Comparison of ENCODE assay signal across 8 mouse cellular contexts in genomic region chr8:126596721-126597120, GRCm38 (mm10). TPM values are rescaled to one million over a fixed set of nuclear protein-coding genes. Genes with fewer than 3 reads are reported as not detected.
DNase-seq lines count a peak whose midpoint lies in the region; ATAC-seq and TF ChIP-seq lines count a peak whose summit lies in the region.

No protein-coding gene starts in this region.

- ATAC-seq in lung, embryonic 16.5 days (ENCODE audit: low read depth), result no peak
- no peak for ATAC-seq in forebrain, embryonic 15.5 days (replicated peaks)
- ATAC-seq in limb, embryonic 14.5 days (ENCODE audit: low FRiP score, low read depth), result no peak
- ATAC-seq in stomach, embryonic 14.5 days (ENCODE audit: insufficient number of reproducible peaks, insufficient read depth, low FRiP score, low read depth), result no peak
- no peak for ATAC-seq in activated CD4-positive, CD25-positive, alpha-beta regulatory T cell, adult 4 months

- H3K4me1 ChIP-seq in lung, embryonic 16.5 days (replicated peaks; ENCODE audit: control insufficient read depth, insufficient read depth, low read length), result peaks cover 55% of the 10 kb centered on the region
- H3K4me1 ChIP-seq in forebrain, embryonic 15.5 days, result peaks cover 56% of the 10 kb centered on the region
- H3K4me1 ChIP-seq in limb, embryonic 14.5 days (ENCODE audit: control insufficient read depth, insufficient read depth, low read length), result peaks cover 44% of the 10 kb centered on the region
- peaks cover 37% of the 10 kb centered on the region for H3K4me1 ChIP-seq in stomach, embryonic 14.5 days (ENCODE audit: control insufficient read depth, insufficient read depth, low read length)

- H3K27ac ChIP-seq in lung, embryonic 16.5 days (ENCODE audit: low read length), result peak overlapping the region; percentile 100
- peak overlapping the region; percentile 100 for H3K27ac ChIP-seq in forebrain, embryonic 15.5 days (replicated peaks)
- H3K27ac ChIP-seq in limb, embryonic 14.5 days (replicated peaks; ENCODE audit: low read depth, low read length), result peak overlapping the region; percentile 99
- H3K27ac ChIP-seq in stomach, embryonic 14.5 days (ENCODE audit: low read length), result peak overlapping the region; percentile 100

- DNase-seq in lung, adult 18-20 months, result no peak
- no peak for DNase-seq in limb, embryonic 14.5 days (ENCODE audit: low spot score)
- no peak for DNase-seq in thymus, postnatal 10 days (ENCODE audit: low spot score in 2 of 2)
- no peak for DNase-seq in MN1 (ENCODE audit: low spot score)

- H3K36me3 ChIP-seq in lung, embryonic 16.5 days (ENCODE audit: control insufficient read depth, insufficient read depth, low read length), result 0 out of 2 replicates have a peak, but pooled peaks cover 4% of the 10 kb centered on the region
- H3K36me3 ChIP-seq in forebrain, embryonic 15.5 days, result no peaks in the 10 kb centered on the region
- peaks cover 7% of the 10 kb centered on the region; the same call in 1 of the 2 replicates for H3K36me3 ChIP-seq in limb, embryonic 14.5 days (ENCODE audit: control insufficient read depth, insufficient read depth, low read length)
- peaks cover 4% of the 10 kb centered on the region; the same call in 1 of the 2 replicates for H3K36me3 ChIP-seq in stomach, embryonic 14.5 days (ENCODE audit: control insufficient read depth, insufficient read depth, low read length)

- H3K27me3 ChIP-seq in lung, embryonic 16.5 days (ENCODE audit: control insufficient read depth, insufficient read depth, low read depth, low read length), result no peaks in the 10 kb centered on the region
- H3K27me3 ChIP-seq in forebrain, embryonic 15.5 days, result no peaks in the 10 kb centered on the region
- H3K27me3 ChIP-seq in limb, embryonic 14.5 days (ENCODE audit: control insufficient read depth, insufficient read depth, low read length), result no peaks in the 10 kb centered on the region
- H3K27me3 ChIP-seq in stomach, embryonic 14.5 days (ENCODE audit: control insufficient read depth, insufficient read depth, low read length), result no peaks in the 10 kb centered on the region

- WGBS in lung, embryonic 16.5 days, result 48% methylated on average over 5 of the region's 5 CpGs
- 78% methylated on average over 5 of the region's 5 CpGs for WGBS in forebrain, embryonic 15.5 days
- WGBS in limb, embryonic 14.5 days, result 72% methylated on average over 5 of the region's 5 CpGs
- WGBS in stomach, embryonic 14.5 days, result 61% methylated on average over 5 of the region's 5 CpGs

- no peak for TF ChIP-seq POLR2A in limb, embryonic 14.5 days (IDR thresholded peaks at IDR 0.05; ENCODE audit: borderline replicate concordance, extremely low read depth, insufficient read depth, insufficient read length)

- H3K9me3 ChIP-seq in lung, embryonic 16.5 days (ENCODE audit: control insufficient read depth, low read length), result no peaks in the 10 kb centered on the region
- no peaks in the 10 kb centered on the region for H3K9me3 ChIP-seq in forebrain, embryonic 15.5 days
- H3K9me3 ChIP-seq in limb, embryonic 14.5 days (ENCODE audit: control insufficient read depth, low read length), result no peaks in the 10 kb centered on the region
- H3K9me3 ChIP-seq in stomach, embryonic 14.5 days (ENCODE audit: control insufficient read depth, low read depth, low read length), result no peaks in the 10 kb centered on the region

- H3K4me2 ChIP-seq in lung, embryonic 16.5 days (ENCODE audit: low read depth, low read length), result peak overlapping the region; percentile 80
- H3K4me2 ChIP-seq in forebrain, embryonic 15.5 days (replicated peaks), result peak overlapping the region; percentile 81
- peak overlapping the region; percentile 81 for H3K4me2 ChIP-seq in limb, embryonic 14.5 days (replicated peaks; ENCODE audit: low read depth, low read length, severe bottlenecking)
- peak overlapping the region; percentile 76 for H3K4me2 ChIP-seq in stomach, embryonic 14.5 days (replicated peaks; ENCODE audit: low read depth, low read length)

- peak overlapping the region; percentile 66 for H3K9ac ChIP-seq in lung, embryonic 16.5 days (ENCODE audit: low read length)
- no peak overlapping the region for H3K9ac ChIP-seq in forebrain, embryonic 15.5 days (replicated peaks)
- no peak overlapping the region for H3K9ac ChIP-seq in limb, embryonic 14.5 days (ENCODE audit: low read depth, low read length, severe bottlenecking)
- H3K9ac ChIP-seq in stomach, embryonic 14.5 days (replicated peaks; ENCODE audit: low read depth, low read length), result no peak overlapping the region

- no peak overlapping the region; the same call in 1 of the 2 replicates for H3K4me3 ChIP-seq in lung, embryonic 16.5 days (ENCODE audit: low read length)
- H3K4me3 ChIP-seq in forebrain, embryonic 15.5 days, result no peak overlapping the region
- H3K4me3 ChIP-seq in limb, embryonic 14.5 days (replicated peaks; ENCODE audit: low read length), result 0 out of 2 replicates have a peak overlapping the region, but pooled peaks have one; percentile 99
- H3K4me3 ChIP-seq in stomach, embryonic 14.5 days (ENCODE audit: low read depth, low read length), result no peak overlapping the region

RNA-seq across cellular contexts. Expression of gene Irf2bp2, which starts 2.9 kb away (rescaled TPM):
- polyA plus RNA-seq in lung, embryonic 16.5 days (2015; fragmentation: Nextera tagmentation; extraction: Ambion mirVana), result 11.7 and 12.8 TPM in 2 replicates
- 10.5 and 11.1 TPM in 2 replicates for polyA plus RNA-seq in forebrain, embryonic 15.5 days (2015; fragmentation: Nextera tagmentation; extraction: Ambion mirVana)
- polyA plus RNA-seq in limb, embryonic 14.5 days (2012; rRNA removed), result 44.5 and 58.6 TPM in 2 replicates
- polyA plus RNA-seq in limb, embryonic 14.5 days (2014; fragmentation: Nextera tagmentation; extraction: Ambion mirVana), result 10.0 and 10.1 TPM in 2 replicates
- polyA plus RNA-seq in stomach, embryonic 14.5 days (2014; fragmentation: Nextera tagmentation; extraction: Ambion mirVana), result 9.7 and 10.0 TPM in 2 replicates
- polyA plus RNA-seq in activated CD4-positive, CD25-positive, alpha-beta regulatory T cell, adult 4 months (2017; shearing (Covaris generic)), result 10 to 100 TPM; 17.8 to 22.2 TPM
